Mouse (Mus musculus) 416B (cell line): ENCODE data around the gene Gprc5d.

Source experiments
- DNase-seq: peaks from one replicate; pipeline ENCODE4 v3.0.0; 2011; ENCODE audit warnings: low read depth

Gene Gprc5d

DNA sequence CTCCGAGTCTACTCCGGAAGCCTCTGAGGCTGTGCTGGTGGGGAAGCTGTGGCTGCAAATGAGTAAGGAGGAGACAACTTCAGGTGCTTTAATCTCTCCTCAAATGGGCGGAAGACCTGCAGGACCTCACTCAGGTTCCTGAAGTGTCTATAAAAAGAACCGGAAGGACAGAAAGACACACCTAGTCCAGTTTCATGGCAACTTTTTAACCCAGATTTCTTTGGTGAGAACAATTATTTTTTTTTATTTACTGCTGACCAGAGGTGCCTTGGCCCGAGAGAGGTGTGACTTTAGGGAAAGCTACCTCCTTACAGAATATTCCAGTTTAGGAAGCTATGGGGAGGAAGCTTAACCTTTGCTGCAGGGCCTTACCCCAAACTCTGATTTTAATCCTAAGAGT lies at the start of gene Gprc5d:
TSS of gene Gprc5d (minus strand) at position 101 of the 400 bp plus-strand sequence.
- no peak for DNase-seq

GRCm38 (mm10) chr6:135166712-135167111 lies 48.6 kb upstream of the Gprc5d start:
- DNase-seq: no peak

DNA sequence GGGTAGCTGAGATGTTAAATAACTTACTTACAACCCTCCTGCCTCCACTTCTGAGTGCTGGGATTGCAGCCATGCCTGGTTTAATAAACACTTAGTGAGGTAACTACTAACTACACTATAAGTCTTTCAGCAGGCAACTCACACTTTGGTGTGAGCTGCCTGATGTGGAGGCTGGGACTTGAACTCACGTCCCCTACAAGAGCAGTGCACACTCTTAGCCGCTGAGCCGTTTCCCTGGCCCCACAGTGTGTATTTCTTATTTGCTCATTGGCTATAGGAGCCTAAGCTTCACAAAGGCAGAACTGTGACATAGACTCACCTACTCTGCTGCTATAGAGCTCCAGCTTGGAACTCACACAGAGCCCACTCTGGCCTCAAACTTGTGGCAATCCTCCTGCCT lies 48.2 kb upstream of the Gprc5d start:
- no peak for DNase-seq

- DNase-seq: no peak
These were observed 47.6 kb upstream of the Gprc5d start for GRCm38 (mm10) chr6:135165706-135166105.

DNA sequence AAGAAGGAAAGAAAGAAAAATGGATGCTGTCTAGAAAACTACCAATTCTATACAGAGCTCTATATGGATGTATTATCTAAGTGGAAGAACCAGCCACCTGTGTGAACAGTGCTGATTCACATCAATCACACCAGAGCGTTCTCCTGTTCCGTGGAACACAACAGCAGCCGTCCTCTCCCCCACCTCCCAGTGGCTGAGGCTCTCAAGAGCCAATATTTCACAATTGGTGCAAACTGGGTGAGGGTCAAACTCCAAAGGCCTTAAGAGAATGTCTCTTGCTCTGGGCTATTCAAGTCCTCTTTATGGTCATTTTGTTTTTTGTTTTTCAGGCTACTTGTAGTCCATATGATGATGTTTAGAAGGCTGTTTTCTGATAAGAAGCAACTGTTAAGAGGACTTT lies 47.1 kb upstream of the Gprc5d start:
- no peak for DNase-seq

DNA sequence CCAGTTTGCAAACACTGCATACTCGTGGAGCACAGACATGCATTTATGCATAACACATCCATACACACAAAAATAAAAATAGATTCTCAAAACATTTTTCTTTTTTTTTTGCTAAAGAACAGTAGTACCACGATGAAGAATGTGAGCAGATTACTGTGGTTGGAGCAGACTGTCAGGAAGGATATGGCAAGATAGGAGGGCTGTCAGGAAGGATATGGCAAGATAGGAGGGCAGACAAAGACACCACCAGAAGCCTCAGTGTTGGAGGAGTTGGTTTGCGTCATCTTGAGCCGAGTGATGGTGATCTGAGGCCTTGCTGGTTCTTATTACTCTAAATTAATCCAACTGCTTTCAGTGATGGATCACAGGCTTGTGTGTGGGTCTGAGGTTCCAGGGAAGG lies 44.8 kb upstream of the Gprc5d start:
- DNase-seq: peak; percentile 79

- DNase-seq: no peak
These were observed 44.2 kb upstream of the Gprc5d start for GRCm38 (mm10) chr6:135162311-135162710.

- peak; percentile 35 for DNase-seq
These were observed 43.3 kb upstream of the Gprc5d start for GRCm38 (mm10) chr6:135161356-135161755.

DNA sequence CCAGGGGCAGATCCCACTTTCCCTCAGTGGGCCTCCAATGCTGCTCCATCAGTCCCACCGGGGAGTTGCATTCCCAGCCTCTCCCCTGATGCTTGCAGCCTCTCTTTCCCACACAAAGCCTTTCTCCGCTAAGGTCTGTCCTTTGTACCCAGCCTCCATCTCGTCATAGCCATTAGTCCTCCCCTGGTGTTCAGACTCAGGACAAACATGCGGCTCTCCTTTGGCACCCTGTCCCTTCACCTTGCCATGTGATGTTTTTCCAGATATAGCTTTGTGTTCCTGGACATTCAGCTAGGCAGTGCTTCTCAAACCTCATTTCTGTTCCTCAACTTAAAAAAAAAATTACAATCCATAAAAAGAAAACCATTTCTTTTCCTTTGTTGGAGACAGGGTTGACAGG lies 40.4 kb upstream of the Gprc5d start:
- no peak for DNase-seq

GRCm38 (mm10) chr6:135157496-135157895 lies 39.4 kb upstream of the Gprc5d start:
- DNase-seq: no peak

DNA sequence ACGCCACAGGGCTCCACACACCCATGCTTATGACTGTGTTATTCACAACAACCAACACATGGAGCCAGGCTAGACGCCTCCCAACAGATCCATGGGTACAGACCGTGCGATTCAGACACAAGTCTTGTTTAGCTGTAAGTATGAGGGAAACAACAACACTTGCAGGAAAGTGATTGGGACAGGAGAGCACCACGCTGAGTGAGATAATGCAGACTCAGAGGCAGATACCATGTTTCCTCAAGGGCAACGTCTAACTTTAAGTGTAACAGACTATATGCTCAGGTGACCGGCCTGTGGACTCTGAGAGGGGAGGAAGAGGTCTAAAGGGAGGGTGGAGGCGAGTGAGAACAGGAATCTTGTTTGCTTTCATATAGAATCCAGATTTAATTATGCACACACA lies 38.5 kb upstream of the Gprc5d start:
- no peak for DNase-seq

GRCm38 (mm10) chr6:135153719-135154118 lies 35.6 kb upstream of the Gprc5d start:
- DNase-seq: peak; percentile 50

DNA sequence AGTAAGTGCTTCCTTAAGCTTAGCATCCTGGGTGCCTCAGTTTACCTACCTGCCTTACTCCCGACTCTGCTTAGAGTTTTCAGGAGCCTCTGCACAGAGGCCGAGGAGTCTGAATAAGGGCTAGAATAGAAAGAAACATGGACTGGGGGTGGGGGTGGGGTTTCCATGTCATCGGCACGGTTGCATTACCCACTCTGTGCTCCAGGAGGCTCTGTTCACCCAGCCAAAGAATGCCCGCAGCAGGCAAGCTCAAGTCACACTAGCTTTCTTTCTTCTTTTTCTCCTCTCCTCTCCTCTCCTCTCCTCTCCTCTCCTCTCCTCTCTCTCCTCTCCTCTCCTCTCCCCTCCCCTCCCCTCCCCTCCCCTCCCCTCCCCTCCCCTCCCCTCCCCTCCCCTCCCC lies 32.2 kb upstream of the Gprc5d start:
- DNase-seq: peak; percentile 47

DNA sequence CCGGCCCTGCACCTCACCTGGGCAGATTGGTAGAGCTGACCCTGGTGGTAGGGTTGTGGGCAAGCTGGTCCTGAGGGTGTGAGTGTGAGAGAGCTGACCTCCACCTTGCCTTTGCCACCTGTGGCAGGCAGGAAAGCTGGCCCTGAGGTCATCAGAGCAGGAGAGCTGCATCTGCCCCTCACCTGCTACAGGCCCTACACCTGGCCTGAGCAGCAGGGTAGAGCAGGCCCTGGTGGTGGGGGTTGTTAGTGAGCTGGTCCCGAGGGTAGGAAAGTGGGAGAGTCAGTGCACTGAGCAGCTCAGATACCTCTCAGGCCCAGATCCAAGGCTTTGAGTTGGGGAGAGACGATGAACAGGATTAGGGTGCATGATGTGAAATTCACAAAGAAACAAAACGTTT lies 31.6 kb upstream of the Gprc5d start:
- DNase-seq: no peak

- no peak for DNase-seq
These were observed 31.1 kb upstream of the Gprc5d start for GRCm38 (mm10) chr6:135149175-135149574.

DNA sequence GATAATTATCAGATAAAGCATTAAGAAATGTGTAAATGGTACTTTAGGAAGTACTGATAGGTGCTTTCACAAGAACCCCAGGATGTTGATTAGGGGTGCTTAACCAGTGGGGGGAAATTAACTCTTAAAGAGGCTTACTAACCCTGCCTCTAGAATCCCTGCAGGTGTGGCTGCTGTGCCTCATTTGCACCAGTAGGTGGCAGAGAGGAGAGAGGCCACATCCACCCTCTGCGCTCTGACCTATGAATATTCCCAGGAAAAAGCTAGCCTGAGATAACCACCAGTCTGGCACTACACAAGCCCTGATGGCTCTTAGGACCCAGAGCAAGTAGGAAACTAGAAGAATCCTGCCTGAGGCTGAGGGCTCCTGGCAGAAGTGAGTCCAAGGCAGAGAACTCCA lies 30.4 kb upstream of the Gprc5d start:
- no peak for DNase-seq

DNA sequence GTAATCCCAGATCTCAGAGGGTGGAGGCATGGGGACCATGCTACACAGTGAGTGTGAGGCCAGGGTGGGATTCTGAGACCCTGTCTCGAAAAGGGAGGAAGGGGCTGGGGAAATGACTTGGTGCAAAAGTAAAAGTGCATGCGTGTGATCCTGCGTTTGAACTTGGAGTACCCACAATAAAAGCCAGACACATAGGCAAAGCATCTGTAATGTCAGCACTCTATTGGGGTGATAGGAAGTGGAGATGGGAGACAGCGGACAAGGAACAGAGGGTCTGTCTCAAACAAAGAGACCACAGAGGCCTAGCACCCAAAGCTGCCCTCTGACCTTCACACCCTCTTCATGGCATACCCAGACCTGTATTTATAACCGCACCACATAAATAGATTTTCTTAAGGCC lies 27.9 kb upstream of the Gprc5d start:
- DNase-seq: no peak

DNA sequence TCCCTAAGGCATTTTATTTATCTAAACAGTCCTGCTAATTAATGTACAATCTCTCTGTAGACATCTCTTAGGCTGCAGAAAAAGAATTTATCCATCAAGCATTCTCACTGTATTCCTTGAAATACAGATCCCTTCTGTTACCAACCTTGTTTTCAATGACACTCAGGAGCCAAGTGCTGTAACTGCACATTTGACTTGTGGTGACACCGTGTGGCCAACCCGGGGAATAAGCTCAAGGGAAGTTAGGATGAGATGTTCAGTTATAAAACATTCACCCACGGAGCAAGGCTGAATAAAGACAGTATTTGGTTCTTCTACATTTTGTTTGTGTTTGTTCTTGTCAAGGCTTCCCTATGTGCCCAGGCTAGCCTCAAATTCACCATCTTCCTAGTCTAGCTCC lies 26.4 kb upstream of the Gprc5d start:
- peak; percentile 68 for DNase-seq

- no peak for DNase-seq
These were observed 25.1 kb upstream of the Gprc5d start for GRCm38 (mm10) chr6:135143151-135143550.

GRCm38 (mm10) chr6:135141451-135142147 lies 23.5 kb upstream of the Gprc5d start:
- no peak for DNase-seq

DNA sequence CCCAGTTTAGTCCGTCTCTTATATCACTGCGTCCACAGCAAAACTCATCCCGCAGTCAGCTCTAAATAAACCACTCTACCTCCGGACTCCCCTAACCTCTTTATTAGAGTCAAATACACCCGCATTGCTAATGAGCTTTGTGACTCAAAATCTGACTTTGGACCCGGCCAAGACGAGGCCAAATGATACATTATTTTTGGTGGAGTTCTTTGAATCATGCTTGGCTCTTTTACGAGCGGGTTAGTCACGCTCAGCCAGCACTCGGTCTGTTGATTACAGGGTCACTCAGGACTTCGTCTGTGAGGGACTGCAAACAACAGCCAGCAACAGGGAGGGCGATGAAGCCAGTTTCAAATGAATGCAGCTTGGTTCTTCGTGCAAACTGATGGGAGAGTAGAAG lies 20.7 kb upstream of the Gprc5d start:
- DNase-seq: no peak

DNA sequence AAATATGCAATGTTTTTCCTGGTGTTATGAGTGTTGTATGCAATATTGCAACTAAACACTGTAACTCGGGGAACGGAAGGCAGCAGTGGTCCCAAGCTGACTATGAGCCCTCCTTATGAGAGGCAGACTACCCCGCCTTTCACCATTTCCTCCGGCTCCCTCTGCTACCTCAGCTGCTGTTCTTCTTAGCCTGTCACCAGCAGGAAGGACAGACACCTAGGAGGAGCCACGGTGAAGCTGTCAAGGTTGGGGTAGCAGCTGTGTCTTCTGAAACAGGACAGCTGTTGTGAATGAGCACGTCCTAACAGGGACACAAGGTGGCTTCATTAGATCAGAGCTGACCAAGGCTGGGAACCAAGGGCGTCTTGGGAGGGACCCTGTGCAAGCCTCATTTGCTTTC lies 20.1 kb upstream of the Gprc5d start:
- DNase-seq: no peak

DNA sequence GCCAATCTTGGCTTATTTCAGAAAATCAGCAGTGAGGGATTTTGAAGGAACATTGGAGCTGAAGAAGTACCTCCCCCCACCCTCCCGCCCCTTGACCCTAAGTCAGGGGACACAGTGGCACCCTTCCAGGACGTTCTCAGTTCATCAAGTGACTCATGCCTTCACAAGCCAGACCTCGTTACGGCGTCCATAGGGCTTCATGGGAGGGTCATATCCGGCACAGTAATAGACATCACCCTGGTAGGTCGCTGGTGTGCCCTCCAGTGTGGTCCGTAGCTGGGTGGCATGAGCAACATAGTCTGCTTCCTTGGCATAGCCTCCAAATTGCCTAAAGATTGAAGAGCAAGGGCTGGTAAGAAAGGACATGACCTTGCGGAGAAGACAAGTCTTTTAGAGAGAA lies 19.7 kb upstream of the Gprc5d start:
- no peak for DNase-seq

- DNase-seq: no peak
These were observed 18.5 kb upstream of the Gprc5d start for GRCm38 (mm10) chr6:135136439-135137161.
